Mouse (Mus musculus) CD8-positive naive resting alpha-beta T cell, adult 2 months (primary cell): ENCODE data around the gene Doc2a.
A peak's percentile ranks its signal among the peaks of the same experiment; 100 is the strongest.
"Not testable (repeated sequence)": the region's sequence is repeated elsewhere in the genome, so short reads cannot be mapped to it uniquely, and the experiment has no call there.

ENCODE experiments used
- DNase-seq, 2 experiments: peaks; one replicate each; pipeline ENCODE4 v3.0.0; 2022; ENCODE audit warnings: low read depth in 2 of 2, low spot score in 2 of 2

Gene Doc2a

DNA sequence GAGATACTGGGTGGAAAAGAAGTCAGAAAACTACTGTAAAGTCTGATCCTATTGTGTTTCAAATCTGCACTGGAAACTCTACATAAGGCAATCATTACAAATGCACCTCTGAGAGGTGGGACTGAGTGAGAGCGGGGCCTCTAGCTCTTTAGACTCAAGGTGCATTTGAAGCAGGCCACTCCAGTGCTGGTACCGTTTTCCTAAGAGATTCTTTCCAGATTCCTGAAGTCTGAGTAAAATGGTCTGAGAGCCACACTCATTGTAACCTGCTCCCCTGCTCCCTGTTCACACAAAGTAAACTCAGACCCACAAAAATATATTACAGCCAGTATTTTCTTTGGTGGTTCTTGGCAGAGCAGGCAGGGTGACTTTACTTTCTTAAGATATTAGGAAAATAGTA, 20.3 kb downstream of the Doc2a start:
- DNase-seq: no peak

DNA sequence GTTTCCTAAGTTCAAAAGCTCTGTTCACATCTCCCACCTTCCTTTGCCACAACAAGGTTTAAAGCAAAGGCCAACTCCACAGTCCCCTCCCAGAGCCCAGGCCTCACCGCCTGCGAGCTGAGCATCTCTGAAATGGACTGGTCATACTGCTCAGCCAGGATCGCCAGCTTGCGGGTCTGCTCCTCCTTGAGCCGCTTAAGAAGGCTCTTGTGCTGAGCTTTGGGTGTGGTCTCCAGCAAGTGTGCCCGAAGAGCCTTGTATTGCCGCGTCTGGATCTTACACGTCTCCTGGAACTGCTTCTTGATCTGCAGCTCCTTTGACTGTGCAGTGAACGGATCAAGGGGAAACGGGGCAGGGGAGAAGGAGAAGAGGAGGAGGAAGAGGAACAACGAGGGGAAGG, 20.8 kb downstream of the Doc2a start:
- DNase-seq: no peak

DNA sequence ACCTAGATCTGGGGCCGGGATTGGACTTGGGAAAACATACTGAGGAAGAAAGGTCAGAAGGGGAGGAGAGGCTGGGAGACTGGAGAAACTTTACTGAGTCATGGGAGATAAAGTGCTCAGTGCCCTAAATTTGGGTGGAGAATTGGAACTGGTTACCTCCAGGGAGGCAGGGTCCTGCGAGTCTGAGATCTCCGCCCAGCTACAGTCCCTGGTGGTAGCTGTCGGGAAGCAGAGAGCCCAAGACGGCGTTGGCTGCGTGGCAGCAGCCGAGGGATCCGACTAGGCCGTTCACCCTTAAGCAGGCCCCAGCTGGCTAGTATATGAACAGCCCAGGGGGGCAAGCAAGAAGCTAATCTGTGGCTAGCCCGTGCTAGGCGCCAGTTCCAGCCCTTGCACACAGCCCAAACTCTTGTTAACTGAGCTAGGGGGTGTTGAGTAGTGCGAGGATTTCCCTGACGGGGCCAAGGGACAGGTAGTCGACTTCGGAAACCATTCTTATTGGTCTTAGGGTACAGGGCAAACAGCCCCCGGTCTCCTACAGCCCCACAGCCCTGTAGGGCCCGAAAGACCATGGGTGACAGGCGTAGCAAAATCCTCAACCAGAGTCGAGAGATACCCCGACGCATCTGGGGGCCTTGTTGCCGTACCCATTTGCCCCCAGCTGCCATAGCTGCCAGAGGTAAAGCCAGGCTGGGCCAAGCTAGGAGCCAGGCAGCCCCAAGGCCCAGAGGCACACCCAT, 22.7 kb downstream of the Doc2a start:
- no peak for DNase-seq

GRCm38 (mm10) chr7:126870520-126870891, 23.3 kb downstream of the Doc2a start:
- DNase-seq: no peak

DNA sequence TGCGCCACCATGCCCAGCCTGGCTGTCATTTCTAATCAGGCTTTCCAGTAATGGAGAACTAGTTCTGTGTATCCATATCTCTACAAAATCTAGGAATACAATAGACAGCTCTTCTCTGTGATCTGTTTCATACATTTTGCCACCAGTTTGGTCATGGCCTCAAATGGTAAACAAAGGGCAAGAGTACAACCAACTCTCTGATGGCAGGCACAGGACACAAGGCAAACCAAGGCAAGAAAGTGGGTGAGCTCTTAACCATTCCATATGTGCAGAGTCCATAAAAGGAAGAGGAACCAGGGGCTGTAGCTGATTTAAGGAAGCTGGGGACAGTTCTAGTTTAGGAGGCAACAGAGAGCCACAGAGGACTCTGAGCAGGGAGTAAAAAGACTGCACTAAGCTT, 30.0 kb downstream of the Doc2a start:
- DNase-seq: no peak

DNA sequence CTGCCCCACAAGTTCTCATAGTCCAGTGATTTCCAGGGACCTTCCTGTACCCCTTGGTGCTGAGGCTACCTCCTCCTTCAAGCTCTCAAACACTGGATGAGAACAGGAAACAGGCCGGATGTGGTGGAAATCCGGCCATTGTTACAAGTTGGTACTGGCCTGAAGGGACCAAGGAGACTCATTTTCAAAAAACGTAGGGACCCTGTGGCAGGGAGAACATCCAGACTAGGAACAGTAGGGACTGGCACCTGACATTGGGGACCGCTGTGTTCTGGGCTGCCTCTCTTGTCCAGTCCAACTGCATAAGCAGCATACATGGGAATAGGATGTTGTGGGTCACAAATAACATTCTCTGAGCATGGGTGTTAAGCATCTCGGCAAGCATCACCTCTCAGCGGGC, 33.8 kb downstream of the Doc2a start:
- DNase-seq: no peak

DNA sequence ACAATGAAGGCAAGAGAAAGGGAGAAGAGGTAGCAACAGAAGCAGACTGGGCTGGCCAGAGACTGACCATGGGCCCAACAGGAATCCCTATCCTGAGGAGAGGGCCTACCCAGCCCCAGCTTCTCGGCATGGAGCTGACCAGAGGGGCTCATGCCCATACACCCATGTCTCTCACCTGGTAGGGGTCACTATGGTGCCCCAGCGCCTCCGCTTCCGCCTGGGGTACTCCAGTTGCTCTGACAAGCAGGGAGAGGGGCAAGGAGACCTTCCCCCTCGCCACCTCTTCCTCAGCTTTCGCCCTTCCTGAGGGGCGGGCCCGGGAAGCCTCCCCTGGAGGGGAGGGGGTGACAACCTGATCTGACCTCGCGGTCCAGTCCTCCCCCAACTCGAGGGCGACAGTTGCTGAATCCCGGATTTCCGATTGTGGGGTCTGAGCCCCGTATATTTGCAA, 36.5 kb downstream of the Doc2a start:
- no peak for DNase-seq

DNA sequence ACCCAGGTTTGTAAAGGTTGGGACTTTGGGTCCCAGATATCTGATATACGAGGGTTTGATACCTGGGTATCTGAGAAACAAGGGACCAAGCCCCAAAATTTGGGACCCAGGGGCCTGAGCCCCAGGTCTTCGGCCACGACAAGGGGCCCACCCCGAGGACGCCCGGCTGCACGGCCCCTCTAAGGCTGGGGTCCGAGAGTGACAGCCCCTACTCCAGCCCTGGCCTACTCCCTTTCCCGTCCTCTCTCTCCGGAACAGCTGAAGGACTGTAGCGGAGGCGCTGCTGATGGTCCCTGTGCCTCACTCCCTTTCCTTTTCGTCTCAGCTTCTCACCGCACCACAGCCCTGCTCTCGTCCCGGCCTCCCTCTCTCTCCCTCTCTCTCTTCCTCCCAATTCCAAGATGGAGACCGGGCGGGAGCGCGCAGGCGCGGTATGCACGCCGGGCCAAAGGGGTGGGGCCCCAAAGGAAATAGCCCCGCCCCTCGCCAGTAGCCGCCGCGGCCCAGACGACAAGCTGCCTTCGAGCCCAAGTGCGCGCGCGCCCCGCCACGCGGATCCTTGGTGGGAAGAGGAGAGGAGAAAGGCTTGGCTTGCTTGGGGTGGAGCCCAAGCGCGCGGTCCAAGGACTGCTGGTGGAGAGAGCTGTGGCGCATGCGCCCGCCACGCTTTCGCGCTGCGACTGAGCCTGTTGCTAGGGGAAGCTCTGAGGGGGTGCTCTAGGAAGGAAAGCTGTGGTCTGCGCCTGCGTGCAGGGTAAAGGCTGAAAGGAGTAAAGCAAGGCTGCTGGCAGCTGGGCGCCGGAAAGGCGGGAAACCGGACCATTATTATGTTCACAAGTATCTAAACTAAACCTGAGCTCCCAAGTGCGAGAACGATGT, 37.3 kb downstream of the Doc2a start, which contains the start of gene Taok2:
TSS of gene Taok2 (minus strand) at position 418 of the 879 bp plus-strand sequence.
- DNase-seq: peak; percentile 89 to 91

GRCm38 (mm10) chr7:126887281-126887680, 40.1 kb downstream of the Doc2a start:
- no peak for DNase-seq

GRCm38 (mm10) chr7:126888852-126889251, 41.6 kb downstream of the Doc2a start:
- no peak for DNase-seq

DNA sequence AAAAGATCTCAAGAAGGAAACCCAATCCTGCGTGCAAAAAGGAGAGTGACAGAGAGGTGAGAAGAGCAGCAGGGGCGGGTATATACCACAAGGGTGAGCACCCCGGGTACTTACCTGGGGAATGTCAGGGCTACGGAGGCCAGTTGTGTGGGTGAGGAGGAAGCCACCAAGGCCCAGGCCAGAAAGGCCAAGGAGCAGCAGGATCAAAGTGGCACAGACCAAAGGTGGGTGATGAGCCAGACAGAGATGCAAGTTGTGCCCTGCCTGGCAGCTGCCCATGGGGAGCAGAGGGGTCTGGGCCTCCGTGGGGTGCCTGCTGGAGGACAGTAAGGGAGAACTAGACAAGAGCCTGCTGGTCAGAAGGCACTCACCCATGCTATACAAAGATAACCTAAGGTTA, 49.7 kb downstream of the Doc2a start:
- no peak for DNase-seq

- DNase-seq: no peak
Observed at GRCm38 (mm10) chr7:126897390-126898101, 50.3 kb downstream of the Doc2a start.

DNA sequence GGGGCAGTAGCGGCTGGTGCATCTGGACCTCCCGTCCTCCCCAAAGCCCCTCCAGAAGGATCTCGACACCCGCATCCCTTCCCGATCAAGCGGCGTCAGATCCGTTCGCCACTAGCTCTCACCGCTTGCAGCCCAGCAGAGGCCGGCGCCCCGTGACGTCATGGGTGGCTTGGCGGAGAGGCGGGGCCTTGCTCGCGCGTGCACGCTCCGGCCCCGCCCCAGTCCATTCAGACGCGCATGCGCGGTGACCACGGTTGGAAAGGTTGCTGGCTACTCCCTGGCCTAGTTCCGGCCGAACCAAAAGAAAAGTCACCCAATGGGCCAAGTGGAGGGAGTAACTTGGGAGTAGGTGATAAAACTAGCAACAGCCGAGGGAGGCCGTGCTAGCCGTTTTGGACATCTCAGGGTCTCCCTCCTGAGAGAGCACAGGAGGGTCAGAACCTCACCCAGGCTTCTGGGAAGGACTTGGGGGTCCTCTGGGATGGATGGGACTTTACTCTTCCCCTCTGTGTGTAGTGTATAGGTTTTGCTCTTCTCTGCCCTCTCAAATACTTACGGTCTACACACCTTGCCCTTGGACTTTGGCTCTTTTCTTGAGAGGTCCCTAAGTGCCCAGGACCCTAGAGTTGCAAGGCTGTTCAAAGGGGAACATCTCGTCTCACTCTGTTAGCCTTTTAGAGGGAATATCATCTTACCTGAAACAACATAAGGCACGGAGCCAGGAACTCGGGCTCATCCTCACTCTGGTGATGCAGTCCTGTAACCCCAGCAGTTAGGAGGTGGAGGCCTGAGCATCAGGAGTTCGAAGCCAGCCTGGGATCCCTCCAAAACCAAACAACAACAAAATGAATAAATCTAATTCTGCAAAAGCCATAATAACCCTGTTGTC, 51.1 kb downstream of the Doc2a start:
- DNase-seq: peak; percentile 80 to 82

DNA sequence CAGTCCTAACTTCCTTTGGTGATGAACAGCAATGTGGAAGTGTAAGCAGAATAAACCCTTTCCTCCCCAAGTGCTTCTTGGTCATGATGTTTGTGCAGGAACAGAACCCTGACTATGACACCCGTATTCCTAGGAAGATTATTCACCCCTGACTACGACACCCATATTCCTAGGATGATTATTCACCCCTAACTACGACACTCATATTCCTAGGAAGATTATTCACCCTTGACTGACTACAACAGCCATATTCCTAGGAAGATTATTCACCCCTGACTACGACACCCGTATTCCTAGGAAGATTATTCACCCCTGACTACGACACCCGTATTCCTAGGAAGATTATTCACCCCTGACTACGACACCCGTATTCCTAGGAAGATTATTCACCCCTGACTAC, 52.6 kb downstream of the Doc2a start:
- DNase-seq: not testable (repeated sequence)
